Mouse (Mus musculus): Measurements from ENCODE around the gene Tbx6.

DNA sequence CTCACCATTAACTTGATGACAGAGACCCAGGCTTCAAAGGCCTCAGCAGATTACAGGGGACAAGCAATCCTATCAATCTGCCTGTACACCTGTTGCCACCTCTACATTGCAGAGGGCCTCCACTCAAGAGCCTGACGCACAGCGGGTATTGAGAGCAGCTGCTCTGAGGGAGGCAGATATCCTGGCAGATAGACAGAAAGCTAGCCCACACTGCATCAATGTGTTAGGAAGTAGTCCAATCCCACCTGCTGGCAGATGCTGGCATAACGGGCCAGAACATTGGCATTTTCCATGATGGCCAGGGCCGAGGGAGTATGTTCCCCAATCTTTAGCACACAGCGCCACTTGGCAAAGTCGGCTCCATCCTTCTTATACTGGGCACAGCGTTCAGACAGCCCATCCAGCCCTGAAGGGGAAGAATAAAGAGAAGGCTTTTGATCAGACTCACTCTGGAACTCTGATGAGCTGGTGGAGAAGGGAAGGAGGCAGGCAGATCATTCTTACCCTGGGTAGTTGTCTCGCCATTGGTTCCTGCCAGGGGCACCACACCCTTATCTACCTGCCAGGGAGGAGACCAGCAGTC, 15.2 kb downstream of the Tbx6 start:
- TF ChIP-seq CTCF (IDR thresholded peaks at IDR 0.05; ENCODE audit: extremely low read depth, insufficient read depth, low read length) (peak; percentile 25; the same call in 1 of the 2 replicates), POLR2A (IDR thresholded peaks at IDR 0.05; ENCODE audit: extremely low read depth, insufficient read depth, low read length) (no peak)

All from cortical plate, adult 2 months (tissue).